Mouse (Mus musculus) neural tube, embryonic 15.5 days (tissue): Measurements from ENCODE around the gene Pomp. TPM values are rescaled to one million over a fixed set of nuclear protein-coding genes. Genes with fewer than 3 reads are reported as not detected.
A peak's percentile ranks its signal among the peaks of the same experiment; 100 is the strongest.

Source experiments
- ATAC-seq: fragments of 200-750 bp; cut with Nextera tagmentation; 2 replicates; pipeline ENCODE4 v1.8.0; 2017; ENCODE audit warnings: mild to moderate bottlenecking, moderate TSS enrichment, moderate library complexity; ENCODE audit not compliant: low FRiP score
- H3K27ac ChIP-seq: fragments of 300-500 bp; sonication (generic); replicated peaks from 2 replicates; pipeline ENCODE4 v1.5.1; 2015; ENCODE audit warnings: mild to moderate bottlenecking, inconsistent platforms
- H3K27me3 ChIP-seq: fragments of 300-500 bp; sonication (generic); replicated peaks from 2 replicates; pipeline ENCODE4 v1.6.1; 2015; ENCODE audit warnings: inconsistent platforms
- H3K36me3 ChIP-seq: fragments of 300-500 bp; sonication (generic); 2 replicates; pipeline ENCODE4 v1.6.1; 2015; ENCODE audit warnings: inconsistent platforms
- H3K4me1 ChIP-seq: fragments of 300-500 bp; sonication (generic); 2 replicates; pipeline ENCODE4 v1.6.1; 2015; ENCODE audit warnings: inconsistent platforms
- H3K4me2 ChIP-seq: fragments of 300-500 bp; sonication (generic); 2 replicates; pipeline ENCODE4 v1.6.1; 2015; ENCODE audit warnings: inconsistent platforms, mild to moderate bottlenecking, moderate library complexity
- H3K4me3 ChIP-seq: fragments of 300-500 bp; sonication (generic); replicated peaks from 2 replicates; pipeline ENCODE4 v1.5.1; 2015; ENCODE audit warnings: mild to moderate bottlenecking, inconsistent platforms
- H3K9ac ChIP-seq: fragments of 300-500 bp; sonication (generic); replicated peaks from 2 replicates; pipeline ENCODE4 v1.6.1; 2015; ENCODE audit warnings: mild to moderate bottlenecking, inconsistent platforms
- H3K9me3 ChIP-seq: fragments of 300-500 bp; sonication (generic); replicated peaks from 2 replicates; pipeline ENCODE4 v1.6.1; 2016; ENCODE audit warnings: inconsistent platforms
- WGBS: fragments of 180-500 bp; shearing (Covaris S2); methylation state at CpG from one replicate; pipeline ENCODE4 v1.1.7; 2015; ENCODE audit warnings: mixed read lengths; 5-methylcytosine and 5-hydroxymethylcytosine counted together
- polyA plus RNA-seq: library from polyadenylated mRNA; unstranded; fragments of >200 nt; fragmentation: Nextera tagmentation; extraction: Ambion mirVana; gene quantifications from 2 replicates; pipeline ENCODE4 v1.2.1, GENCODE M21; 2015

The Pomp gene
- polyA plus RNA-seq, 1 experiment from 2014 or later = 516 TPM

DNA sequence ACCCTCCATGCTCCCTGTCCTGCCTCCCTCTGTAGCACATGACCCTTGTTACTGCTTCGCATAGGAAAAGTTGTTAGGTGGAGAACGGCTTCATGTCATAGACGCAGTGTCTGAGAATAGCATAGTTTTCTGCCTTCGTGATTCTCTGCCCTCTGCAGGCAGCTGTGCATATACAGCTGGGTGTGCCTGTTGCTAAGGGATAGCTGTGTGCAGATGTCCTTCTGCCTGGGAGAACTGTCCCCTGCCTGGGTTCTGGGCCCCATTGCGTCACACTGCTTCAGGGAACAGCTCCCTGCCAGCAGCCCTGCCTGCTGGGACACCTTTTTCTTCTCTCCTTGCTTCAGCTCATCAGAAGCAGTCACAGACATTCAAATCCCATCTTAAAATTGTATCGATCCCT is 9.3 kb downstream of the Pomp start:
- H3K36me3 ChIP-seq = peaks cover 84% of the 10 kb centered on the region
- no peak overlapping the region for H3K9ac ChIP-seq
- H3K4me3 ChIP-seq = no peak overlapping the region
- no peaks in the 10 kb centered on the region for H3K27me3 ChIP-seq
- no peak overlapping the region for H3K4me2 ChIP-seq
- no peaks in the 10 kb centered on the region for H3K9me3 ChIP-seq
- no peaks in the 10 kb centered on the region for H3K4me1 ChIP-seq
- no peak overlapping the region for H3K27ac ChIP-seq
- ATAC-seq = no peak
- 90% methylated on average over 6 of the region's 6 CpGs for WGBS

DNA sequence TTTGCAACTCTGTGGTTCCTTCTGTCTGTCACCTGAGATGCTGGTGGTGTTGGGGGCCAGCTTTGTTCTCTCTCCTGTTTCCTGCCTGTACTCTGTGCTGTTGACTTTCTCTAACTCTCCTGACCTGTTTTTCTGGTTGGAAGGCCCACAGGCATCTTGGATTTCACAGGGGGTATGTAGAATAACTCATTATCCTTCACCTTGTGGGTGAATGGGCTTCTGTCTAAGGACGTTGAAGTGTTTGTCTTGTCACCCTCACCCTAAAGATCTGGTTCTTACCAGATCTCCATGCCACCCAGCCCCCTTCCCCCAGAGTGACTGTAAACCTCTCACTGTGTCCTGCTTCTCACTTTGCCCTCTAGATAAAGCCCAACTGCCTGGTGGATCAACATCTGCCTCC is 10.0 kb downstream of the Pomp start:
- H3K4me1 ChIP-seq = no peaks in the 10 kb centered on the region
- H3K4me3 ChIP-seq = no peak overlapping the region
- H3K9me3 ChIP-seq = no peaks in the 10 kb centered on the region
- ATAC-seq = no peak
- H3K9ac ChIP-seq = no peak overlapping the region
- WGBS = 85% methylated on average over 1 of the region's 1 CpGs
- peaks cover 84% of the 10 kb centered on the region for H3K36me3 ChIP-seq
- no peaks in the 10 kb centered on the region for H3K27me3 ChIP-seq
- no peak overlapping the region for H3K27ac ChIP-seq
- no peak overlapping the region for H3K4me2 ChIP-seq

GRCm38 (mm10) chr5:147871091-147871820 is 11.0 kb downstream of the Pomp start:
- Histone ChIP-seq H3K4me2 (no peak overlapping the region), H3K9me3 (no peaks in the 10 kb centered on the region), H3K4me1 (no peaks in the 10 kb centered on the region), H3K4me3 (no peak overlapping the region), H3K9ac (no peak overlapping the region), H3K36me3 (peaks cover 89% of the 10 kb centered on the region), H3K27me3 (no peaks in the 10 kb centered on the region), H3K27ac (no peak overlapping the region)
- ATAC-seq = no peak
- WGBS = 93% methylated on average over 15 of the region's 15 CpGs

GRCm38 (mm10) chr5:147874491-147875065 is 14.3 kb downstream of the Pomp start:
- H3K36me3 ChIP-seq = peaks cover 86% of the 10 kb centered on the region
- no peaks in the 10 kb centered on the region for H3K4me1 ChIP-seq
- no peak overlapping the region for H3K4me2 ChIP-seq
- WGBS = 97% methylated on average over 18 of the region's 18 CpGs
- ATAC-seq = no peak
- H3K4me3 ChIP-seq = no peak overlapping the region
- no peaks in the 10 kb centered on the region for H3K9me3 ChIP-seq
- no peak overlapping the region for H3K27ac ChIP-seq
- no peaks in the 10 kb centered on the region for H3K27me3 ChIP-seq
- H3K9ac ChIP-seq = no peak overlapping the region

DNA sequence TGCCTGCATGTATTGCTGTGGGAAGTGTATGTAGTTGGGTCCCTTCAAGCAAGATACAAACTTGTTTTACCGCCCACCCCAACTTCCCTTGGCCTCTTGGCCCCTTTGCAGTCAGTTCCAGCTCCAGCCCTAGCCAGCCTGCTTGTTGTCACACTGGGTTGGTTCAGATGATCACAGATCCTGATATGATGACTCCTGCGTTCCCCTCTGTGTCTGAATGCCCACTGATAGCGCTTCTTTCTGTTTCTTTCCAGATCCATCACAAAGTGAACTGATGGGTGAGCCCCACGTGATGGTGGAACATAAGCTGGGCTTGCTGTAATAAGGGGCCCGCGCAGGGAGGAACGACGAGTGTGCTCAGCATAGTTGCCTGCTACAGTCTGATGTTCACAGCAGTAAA is 14.9 kb downstream of the Pomp start:
- WGBS = 97% methylated on average over 8 of the region's 8 CpGs
- H3K4me3 ChIP-seq = no peak overlapping the region
- H3K9me3 ChIP-seq = no peaks in the 10 kb centered on the region
- H3K4me2 ChIP-seq = no peak overlapping the region
- H3K36me3 ChIP-seq = peaks cover 85% of the 10 kb centered on the region
- H3K27ac ChIP-seq = no peak overlapping the region
- no peak overlapping the region for H3K9ac ChIP-seq
- no peak for ATAC-seq
- H3K4me1 ChIP-seq = no peaks in the 10 kb centered on the region
- no peaks in the 10 kb centered on the region for H3K27me3 ChIP-seq

- Histone ChIP-seq H3K27me3 (no peaks in the 10 kb centered on the region), H3K9ac (no peak overlapping the region), H3K4me3 (no peak overlapping the region), H3K4me1 (no peaks in the 10 kb centered on the region), H3K4me2 (no peak overlapping the region), H3K9me3 (no peaks in the 10 kb centered on the region), H3K27ac (no peak overlapping the region), H3K36me3 (peaks cover 79% of the 10 kb centered on the region)
- no peak for ATAC-seq
- 84% methylated on average over 6 of the region's 6 CpGs for WGBS
Observed at GRCm38 (mm10) chr5:147877520-147877919, 17.3 kb downstream of the Pomp start.

GRCm38 (mm10) chr5:147879971-147880682 is 19.9 kb downstream of the Pomp start:
- peaks cover 56% of the 10 kb centered on the region for H3K36me3 ChIP-seq
- WGBS = 95% methylated on average over 17 of the region's 17 CpGs
- no peak for ATAC-seq

GRCm38 (mm10) chr5:147883581-147883980 is 23.3 kb downstream of the Pomp start:
- H3K27me3 ChIP-seq = no peaks in the 10 kb centered on the region
- H3K4me2 ChIP-seq = no peak overlapping the region
- H3K9ac ChIP-seq = no peak overlapping the region
- no peaks in the 10 kb centered on the region for H3K4me1 ChIP-seq
- H3K27ac ChIP-seq = no peak overlapping the region
- peaks cover 24% of the 10 kb centered on the region for H3K36me3 ChIP-seq
- no peak for ATAC-seq
- no peak overlapping the region for H3K4me3 ChIP-seq
- no peaks in the 10 kb centered on the region for H3K9me3 ChIP-seq
- 89% methylated on average over 6 of the region's 6 CpGs for WGBS

More at GRCm38 (mm10) chr5:147879971-147880682, 19.9 kb downstream of the Pomp start:
- H3K4me2 ChIP-seq = no peak overlapping the region
- H3K9ac ChIP-seq = no peak overlapping the region
- H3K4me3 ChIP-seq = no peak overlapping the region
- H3K9me3 ChIP-seq = no peaks in the 10 kb centered on the region
- H3K4me1 ChIP-seq = no peaks in the 10 kb centered on the region
- no peak overlapping the region for H3K27ac ChIP-seq
- no peaks in the 10 kb centered on the region for H3K27me3 ChIP-seq

DNA sequence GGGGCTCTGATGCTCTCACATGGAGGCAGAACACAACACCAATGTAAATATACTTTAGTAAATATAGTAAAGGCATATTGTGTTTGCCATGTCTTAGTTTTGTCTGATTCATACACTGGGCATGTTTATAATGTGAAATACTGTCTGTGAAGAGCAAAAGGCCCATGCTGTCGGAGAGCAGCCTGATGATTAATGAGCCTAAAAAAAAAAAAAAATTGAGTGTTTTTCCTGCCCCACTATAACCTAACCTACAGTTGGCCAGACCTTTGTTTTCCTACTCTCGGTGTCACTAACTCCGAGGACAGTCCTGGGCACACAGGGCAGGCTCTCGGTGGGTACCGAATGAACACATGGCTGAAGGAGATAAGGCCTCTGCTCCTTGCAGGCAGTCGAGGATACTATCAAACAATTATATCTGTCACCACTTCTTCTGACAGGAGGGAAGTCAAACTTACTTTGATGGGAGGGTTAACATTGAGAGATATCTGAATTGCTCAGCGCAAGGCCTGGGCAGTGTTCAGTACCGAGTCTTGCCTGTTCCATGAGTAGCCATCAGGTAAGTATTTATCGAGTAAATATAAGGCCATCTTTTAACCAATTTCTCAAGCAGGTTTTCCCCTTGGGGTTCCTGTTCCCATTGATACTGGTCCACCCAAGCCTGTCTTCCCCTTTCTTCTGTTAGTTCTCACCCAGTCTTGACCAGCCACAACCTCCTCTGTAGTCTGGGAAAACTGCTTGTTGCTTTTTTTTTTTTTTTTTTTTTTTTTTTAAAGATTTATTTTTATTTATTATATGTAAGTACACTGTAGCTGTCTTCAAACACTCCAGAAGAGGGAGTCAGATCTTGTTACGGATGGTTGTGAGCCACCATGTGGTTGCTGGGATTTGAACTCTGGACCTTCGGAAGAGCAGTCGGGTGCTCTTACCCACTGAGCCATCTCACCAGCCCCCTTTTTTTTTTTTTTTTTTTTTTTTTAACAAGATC is 28.3 kb downstream of the Pomp start:
- Histone ChIP-seq H3K4me2 (no peak overlapping the region), H3K27me3 (peaks cover 4% of the 10 kb centered on the region; the same call in 1 of the 2 replicates), H3K36me3 (peaks cover 3% of the 10 kb centered on the region; the same call in 1 of the 2 replicates), H3K4me3 (no peak overlapping the region), H3K27ac (no peak overlapping the region), H3K4me1 (peaks cover 7% of the 10 kb centered on the region), H3K9ac (no peak overlapping the region), H3K9me3 (no peaks in the 10 kb centered on the region)
- ATAC-seq = no peak
- 94% methylated on average over 10 of the region's 12 CpGs for WGBS

DNA sequence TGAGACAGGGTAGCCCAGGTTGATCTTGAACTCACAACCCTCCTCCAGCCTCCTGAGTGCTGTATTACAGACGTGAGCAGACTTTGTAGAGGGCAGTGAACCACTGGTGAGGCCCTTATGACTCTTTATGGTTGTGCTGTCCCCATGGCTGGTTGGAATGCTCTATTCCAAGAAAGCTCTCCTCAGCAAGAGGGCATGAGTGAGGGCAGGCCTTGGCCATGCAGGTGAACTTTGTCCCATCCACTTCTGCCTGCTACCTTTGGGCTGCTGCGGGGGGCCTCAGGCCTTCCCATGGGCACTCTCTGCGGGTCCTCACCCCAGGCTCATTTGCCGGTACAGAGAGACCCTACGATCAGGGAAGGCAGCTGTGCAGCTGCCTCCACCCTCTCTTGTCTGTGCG is 32.5 kb downstream of the Pomp start:
- Histone ChIP-seq H3K9me3 (no peaks in the 10 kb centered on the region), H3K9ac (no peak overlapping the region), H3K27ac (no peak overlapping the region), H3K36me3 (no peaks in the 10 kb centered on the region), H3K4me1 (peaks cover 21% of the 10 kb centered on the region), H3K4me2 (0 out of 2 replicates have a peak overlapping the region, but pooled peaks have one; percentile 69), H3K4me3 (no peak overlapping the region), H3K27me3 (peaks cover 9% of the 10 kb centered on the region; the same call in 1 of the 2 replicates)
- 23% methylated on average over 6 of the region's 6 CpGs for WGBS
- no peak for ATAC-seq

DNA sequence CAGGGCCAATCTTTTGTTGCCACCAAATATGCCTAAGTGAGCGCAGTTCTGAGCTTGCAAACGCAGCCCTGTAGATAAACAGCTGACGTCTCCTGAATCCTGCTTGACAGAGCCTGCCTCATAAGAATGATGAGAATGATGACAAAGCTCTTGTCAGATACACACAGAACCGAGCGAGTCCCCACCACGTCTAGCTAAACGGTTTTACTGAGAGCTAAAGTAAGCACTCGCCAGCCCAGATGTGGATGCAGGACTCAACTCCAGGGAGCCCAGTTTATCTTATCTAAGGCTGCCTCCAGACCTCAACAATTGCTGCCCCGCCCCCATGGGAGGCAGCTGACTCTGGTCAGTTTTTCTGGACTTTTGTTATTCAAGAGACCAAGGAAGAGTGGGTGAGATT is 32.9 kb downstream of the Pomp start:
- ATAC-seq = no peak
- 15% methylated on average over 9 of the region's 9 CpGs for WGBS
- Histone ChIP-seq H3K9ac (no peak overlapping the region), H3K4me3 (no peak overlapping the region; the same call in 1 of the 2 replicates), H3K27me3 (peaks cover 9% of the 10 kb centered on the region; the same call in 1 of the 2 replicates), H3K4me1 (peaks cover 21% of the 10 kb centered on the region), H3K9me3 (no peaks in the 10 kb centered on the region), H3K36me3 (no peaks in the 10 kb centered on the region), H3K4me2 (peak overlapping the region; percentile 69), H3K27ac (no peak overlapping the region)
